Mouse (Mus musculus) gastrocnemius, adult 2 months (tissue): Measurements from ENCODE around the gene Vapb. TPM values are rescaled to one million over a fixed set of nuclear protein-coding genes. Genes with fewer than 3 reads are reported as not detected.
A peak's percentile ranks its signal among the peaks of the same experiment; 100 is the strongest.

Experiments used
- DNase-seq: peaks from one replicate; pipeline ENCODE4 v3.0.0; 2022
- H3K27ac ChIP-seq: fragments of 200-600 bp; 2 replicates; pipeline ENCODE4 v1.8.1; 2022; ENCODE audit warnings: mild to moderate bottlenecking
- H3K4me3 ChIP-seq: fragments of 200-600 bp; 2 replicates; pipeline ENCODE4 v1.8.1; 2022; ENCODE audit warnings: mild to moderate bottlenecking, moderate library complexity
- CTCF ChIP-seq: fragments of 200-600 bp; IDR thresholded peaks from 2 replicates; pipeline ENCODE4 v1.8.1; 2022; ENCODE audit warnings: antibody characterized with exemption, mild to moderate bottlenecking, moderate library complexity
- intact Hi-C: fragments of 180-260 bp; cut with DNase I; formaldehyde crosslinking; loops from one replicate; pipeline ENCODE4 v1.15.1; 2025
- total RNA-seq, 2 experiments: library from RNA; stranded (reverse); gene quantifications; 2 replicates each; pipeline ENCODE4 v1.2.3; 2021

Gene Vapb
- total RNA-seq, 2 experiments from 2014 or later = 159 to 160 TPM

DNA sequence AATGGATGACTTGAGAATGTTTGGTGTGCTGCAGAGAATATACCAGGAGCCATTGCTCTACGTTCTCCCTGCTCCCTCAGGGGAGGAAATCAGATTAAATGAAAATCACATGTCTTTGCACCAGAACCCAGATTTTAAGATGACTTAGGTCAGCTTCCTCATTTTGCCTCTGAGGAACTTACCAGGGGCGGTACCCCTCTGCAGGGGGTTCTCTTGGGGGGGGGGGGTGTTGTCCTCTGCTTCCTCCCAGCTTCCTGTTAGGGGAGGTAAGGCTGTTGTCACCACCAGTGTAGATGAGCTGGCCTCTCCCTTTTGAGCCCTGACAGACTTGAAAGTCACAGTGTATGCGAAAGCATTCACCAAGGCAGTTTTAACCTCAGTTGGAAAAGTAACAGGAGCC is 47.1 kb downstream of the Vapb start:
- Histone ChIP-seq H3K4me3 (no peak overlapping the region), H3K27ac (peak overlapping the region; percentile 31; the same call in 1 of the 2 replicates)
- DNase-seq = no peak
- intact Hi-C loops = no loop called here
- TF ChIP-seq CTCF = no peak

DNA sequence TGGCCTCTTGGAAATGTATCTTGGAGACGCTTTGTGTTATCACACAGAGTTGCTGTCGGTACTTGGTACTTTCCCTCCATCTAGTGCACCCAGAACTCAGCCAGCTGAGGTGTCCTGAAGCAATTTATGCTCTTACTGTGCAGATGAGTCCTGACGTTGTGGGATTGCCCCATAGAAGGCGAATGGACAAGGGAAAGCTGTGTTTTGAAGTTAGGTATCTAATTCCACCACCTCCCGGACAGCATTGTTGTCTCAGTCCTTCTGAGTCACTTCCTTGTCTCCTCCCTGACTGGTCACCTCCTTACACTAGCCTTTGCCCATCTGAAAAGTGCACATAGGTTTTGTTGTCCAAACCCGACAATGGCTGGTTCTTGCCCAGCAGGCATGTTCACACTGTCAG is 47.6 kb downstream of the Vapb start:
- Histone ChIP-seq H3K4me3 (no peak overlapping the region), H3K27ac (peak overlapping the region; percentile 31; the same call in 1 of the 2 replicates)
- no peak for TF ChIP-seq CTCF
- DNase-seq = no peak
- intact Hi-C loops = no loop called here

DNA sequence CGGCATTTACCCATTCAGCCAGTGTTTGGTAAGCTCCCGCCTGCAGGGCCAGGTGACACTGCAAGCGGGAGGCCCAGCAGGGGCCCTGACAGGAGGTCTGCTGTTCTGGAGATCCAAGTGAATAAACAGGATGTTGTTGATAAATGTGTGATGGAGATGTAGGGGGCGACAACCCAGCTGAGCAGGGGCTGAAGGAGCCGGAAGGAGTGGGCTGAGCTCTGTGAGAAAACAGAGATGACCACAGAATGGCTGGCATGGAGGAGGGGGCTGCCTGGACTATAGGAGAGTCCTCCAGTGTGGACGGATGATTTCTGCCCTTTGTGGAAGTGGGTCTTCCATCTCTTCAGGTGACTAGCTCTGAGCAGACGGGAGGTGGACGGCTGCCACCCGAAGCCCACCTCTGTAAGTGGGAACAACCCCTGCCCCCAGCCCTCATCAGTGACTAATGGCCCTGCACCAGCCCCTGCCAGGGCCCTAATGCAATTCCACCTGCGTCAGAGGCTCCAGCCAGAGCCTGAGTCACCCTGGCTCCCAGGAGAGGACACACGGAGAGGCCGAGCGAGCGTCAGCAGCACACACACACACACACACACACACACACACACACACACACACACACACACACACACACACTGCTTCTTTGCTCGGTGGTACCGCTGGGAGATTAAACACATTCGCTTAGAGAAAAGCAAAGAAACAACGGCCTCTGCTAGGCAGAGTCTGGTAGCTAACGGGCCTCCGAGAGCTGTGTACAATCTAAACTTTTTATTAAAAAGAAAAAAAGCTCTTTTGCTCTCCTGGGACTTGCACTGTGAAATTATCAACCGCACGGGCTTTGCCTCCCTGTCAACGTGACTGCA is 52.9 kb downstream of the Vapb start:
- Histone ChIP-seq H3K27ac (peak overlapping the region; percentile 63), H3K4me3 (peak overlapping the region; percentile 48)
- peak; percentile 81 for DNase-seq
- intact Hi-C loops = no loop called here
- no peak for TF ChIP-seq CTCF

DNA sequence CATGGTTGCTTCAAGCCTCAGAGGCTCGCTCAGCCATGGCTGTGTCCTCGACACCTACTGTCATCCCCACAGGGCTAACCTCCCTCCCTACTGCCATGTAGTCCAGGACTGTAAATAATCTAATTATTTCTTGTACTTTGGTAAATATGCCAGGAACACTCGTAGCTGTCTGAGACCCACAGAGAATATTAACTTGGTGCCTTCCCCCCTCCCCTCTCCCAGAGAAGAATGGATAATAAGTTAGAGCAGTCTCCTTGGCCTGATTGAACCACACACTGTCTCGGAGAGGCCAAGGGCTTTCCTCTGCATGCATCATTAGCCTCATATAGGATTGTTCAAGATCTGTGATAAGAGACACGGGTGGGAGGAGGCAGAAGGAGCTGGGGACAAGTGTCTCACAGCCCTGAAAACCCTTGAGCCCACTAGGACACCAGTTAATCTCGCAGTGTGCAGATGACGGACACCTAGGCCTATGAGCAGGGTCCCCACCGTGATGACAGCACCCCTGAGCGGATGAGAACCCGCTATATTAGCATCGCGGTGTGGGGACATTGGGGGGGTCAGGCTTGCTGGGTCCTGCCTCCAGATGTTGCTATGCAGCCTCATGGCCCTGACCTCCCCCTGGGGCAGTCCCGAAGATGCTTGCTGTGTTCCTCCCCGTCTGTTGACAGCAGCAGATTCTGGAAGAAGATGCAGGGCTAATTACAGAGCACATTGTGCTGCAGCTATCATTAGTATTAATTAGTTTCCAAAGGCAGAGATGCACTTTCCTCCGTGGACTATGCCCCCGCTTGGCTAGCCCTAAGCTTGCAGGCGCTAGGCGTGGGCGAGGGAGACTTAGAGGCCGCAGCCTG is 54.8 kb downstream of the Vapb start:
- intact Hi-C loops = no loop called here

DNA sequence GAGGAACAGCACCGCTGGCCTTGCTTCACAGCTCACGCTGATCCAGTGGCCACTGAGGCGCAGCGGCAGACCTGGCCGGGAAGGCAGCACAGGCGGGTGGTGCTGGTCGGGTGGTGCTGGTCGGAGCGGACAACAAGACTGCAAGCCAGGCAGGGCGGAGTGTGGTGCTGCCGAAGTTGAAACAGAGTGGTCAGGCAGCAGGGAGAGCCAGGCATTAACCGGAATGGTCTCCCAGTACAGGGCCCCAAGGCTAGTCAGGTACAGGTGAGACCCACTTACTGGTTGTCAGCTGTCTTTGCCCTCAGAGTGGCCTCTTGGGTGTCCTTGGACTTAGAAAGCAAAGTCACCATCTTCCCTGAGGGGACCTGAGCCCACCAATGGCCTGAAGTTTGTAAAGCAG is 56.7 kb downstream of the Vapb start:
- intact Hi-C loops = no loop called here
- TF ChIP-seq CTCF = no peak
- Histone ChIP-seq H3K4me3 (no peak overlapping the region), H3K27ac (no peak overlapping the region)
- DNase-seq = no peak

More for the DNA sequence above, 54.8 kb downstream of the Vapb start:
- DNase-seq = no peak
- no peak for TF ChIP-seq CTCF
- no peak overlapping the region for H3K27ac ChIP-seq
- H3K4me3 ChIP-seq = no peak overlapping the region

DNA sequence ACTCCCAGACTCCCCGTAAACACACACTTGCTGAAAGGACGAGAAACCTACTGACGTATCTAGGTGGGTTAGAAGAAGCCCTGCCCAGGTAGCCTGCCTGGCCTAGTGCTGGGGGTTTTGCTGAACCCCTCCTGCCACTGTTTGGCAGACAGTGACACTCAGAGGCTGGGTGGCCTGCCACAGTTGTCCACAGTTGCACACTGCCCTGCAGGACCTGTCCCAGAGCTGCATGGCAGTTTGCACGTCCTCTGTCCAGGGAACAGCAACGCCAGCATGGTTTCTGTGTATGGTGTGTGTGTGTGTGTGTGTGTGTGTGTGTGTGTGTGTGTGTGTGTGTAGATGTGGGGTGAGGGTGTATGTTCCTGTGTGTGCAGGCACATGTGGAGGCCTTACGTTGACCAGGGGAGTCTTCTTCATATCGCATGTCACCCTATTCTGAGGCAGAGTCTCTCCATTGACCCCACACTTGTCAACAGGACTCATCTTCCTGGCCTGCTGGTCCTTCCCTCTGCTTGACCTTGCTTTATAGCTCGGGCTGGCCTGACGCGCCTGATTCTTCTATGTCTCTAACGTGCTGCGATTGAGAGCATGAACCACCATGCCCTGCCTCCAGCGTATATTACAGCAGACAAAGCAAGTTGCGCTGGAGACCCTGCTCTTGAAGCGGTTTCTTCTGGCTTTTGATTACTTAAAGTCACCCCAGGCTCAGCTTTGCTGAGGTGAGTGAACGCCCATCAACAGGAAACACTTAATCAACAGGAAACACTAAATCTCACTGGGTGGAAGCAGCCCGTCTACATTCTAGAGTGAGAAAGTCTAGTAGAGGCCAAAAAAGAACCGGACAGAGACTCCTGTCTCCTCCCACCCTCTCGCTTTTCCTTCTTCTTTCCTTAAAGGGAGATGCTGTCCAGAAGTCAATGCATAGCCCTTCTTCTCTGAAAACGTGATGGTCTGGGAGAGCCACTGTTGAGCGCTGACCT is 57.5 kb downstream of the Vapb start:
- intact Hi-C loops = no loop called here
- H3K27ac ChIP-seq = peak overlapping the region; percentile 29
- peak overlapping the region; percentile 28 for H3K4me3 ChIP-seq
- DNase-seq = no peak
- TF ChIP-seq CTCF = no peak

DNA sequence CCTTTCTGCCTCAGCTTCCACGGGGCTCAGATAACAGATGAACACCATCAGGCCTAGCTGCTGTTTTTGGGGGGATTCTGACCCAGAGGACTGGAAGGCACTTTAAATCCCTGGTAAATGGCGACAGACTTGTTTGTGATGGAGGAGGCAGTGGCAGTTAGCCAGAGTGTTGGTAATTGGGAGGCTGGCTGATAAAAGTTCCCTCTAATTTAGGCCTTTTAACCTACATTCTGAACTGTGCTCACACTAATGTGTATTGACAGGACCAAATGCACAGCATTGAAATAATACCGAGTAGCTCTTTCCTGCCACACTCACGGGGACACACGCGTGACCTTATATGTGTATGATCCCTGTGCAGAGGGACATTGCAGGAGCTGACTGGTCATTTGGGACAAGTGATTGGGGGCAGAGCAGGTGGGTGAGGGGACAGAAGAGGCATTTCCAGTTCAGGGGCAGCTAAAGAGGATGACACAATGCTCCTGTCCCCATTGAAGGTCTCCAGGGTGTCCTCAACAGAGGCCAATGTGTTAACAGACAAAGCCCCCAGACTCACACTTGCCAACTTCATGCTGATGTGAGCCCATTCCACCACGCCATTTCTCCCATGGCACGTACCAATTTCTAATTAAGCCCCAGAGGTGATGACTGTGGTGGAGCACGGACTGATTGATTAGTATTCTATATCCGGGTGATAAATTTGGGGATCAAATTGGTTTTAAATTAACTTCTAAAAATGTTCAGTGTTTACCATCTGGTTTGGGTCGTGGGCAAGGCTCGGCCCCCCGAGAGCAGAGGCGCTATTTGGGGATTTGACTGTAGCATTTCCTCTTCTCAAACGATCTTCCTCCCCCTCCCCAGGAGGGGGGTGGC is 58.7 kb downstream of the Vapb start:
- Histone ChIP-seq H3K27ac (0 out of 2 replicates have a peak overlapping the region, but pooled peaks have one; percentile 20), H3K4me3 (no peak overlapping the region)
- TF ChIP-seq CTCF = no peak
- DNase-seq = no peak
- intact Hi-C loops = no loop called here

DNA sequence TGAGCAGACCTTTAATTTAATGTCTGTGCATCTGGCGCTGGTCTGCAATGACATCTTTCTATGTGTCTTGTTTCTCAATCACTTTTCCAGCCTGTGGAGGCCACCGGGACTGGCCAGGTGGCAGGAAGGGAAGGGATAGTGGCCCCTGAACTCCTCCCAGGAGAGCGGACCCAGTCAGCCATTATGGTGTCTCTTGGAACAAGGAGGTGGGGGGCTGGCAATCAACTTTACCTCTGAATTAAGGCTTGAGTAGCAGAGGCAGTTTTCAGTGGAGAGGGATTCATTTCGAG is 59.3 kb downstream of the Vapb start:
- DNase-seq = no peak
- no peak for TF ChIP-seq CTCF
- intact Hi-C loops = no loop called here

DNA sequence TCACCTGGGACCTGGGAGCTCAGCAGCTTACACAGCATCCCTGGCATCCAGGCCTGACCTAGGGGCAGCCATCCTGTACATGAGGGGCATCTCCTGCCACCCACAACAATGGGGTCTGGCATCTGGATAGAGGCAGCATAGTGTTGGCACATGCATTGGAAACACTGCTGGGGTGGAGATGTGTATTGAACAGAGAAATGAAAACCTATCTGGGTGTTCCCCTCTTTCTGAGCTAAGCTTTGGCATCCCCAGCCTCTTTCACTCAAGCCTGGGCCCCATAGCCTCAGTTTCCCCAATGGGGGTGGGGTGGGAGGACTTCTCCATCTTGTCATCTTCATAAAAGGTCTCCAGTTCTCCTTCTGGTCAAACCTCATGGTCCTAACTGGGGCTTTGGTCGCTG is 62.2 kb downstream of the Vapb start:
- TF ChIP-seq CTCF = no peak
- intact Hi-C loops = no loop called here
- Histone ChIP-seq H3K4me3 (no peak overlapping the region), H3K27ac (no peak overlapping the region)
- no peak for DNase-seq

More for the DNA sequence above, 59.3 kb downstream of the Vapb start:
- Histone ChIP-seq H3K27ac (no peak overlapping the region), H3K4me3 (no peak overlapping the region)

DNA sequence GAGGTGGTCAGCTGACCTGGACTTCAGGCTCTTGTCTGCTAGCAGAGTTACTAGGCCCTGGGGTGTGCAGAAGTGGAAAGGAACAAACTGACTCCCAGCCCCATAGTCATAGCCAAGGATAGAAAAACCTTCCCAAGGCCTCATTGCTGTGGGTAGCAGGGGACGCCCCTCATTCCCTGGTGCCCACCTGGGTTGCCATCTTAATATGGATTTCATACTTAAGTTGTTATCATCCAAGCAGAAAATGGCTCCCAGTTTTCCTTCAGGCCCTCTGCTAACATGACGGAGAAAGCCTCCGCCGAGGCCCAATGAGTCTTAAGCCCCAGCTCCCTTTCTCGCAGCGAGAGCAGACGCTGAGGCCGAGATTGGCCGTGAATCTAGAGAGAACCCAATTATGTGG is 63.3 kb downstream of the Vapb start:
- no peak for TF ChIP-seq CTCF

DNA sequence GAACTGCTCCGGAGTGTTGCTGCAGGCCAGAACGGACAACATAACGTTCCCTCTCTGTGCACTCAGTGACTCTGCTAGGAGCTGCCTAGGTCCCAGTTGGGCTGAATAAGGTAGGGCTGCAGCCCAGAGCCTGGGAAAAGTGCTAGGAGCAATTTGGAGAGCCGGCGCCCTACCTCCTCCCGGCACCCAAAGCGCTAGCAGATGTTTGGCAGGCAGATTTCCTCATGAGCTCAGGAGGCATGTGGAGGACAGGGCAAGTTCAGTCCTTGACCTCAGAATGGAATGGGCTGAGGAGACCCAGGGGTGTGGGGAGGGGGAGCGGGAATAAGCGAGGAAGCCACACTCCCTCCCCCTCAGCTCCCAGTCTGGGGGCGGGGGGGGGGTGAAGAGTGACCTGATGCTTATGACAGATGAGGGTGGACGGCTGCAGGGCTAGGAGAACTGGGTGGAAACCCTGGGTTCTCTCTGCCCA is 64.1 kb downstream of the Vapb start:
- intact Hi-C loops = loop anchor here (10.0 kb wide), 1 partner anchor 273 kb away; the partner anchor contains the start of gene Stx16
- H3K27ac ChIP-seq = peak overlapping the region; percentile 59
- no peak for TF ChIP-seq CTCF
- peak; percentile 82 for DNase-seq
- no peak overlapping the region for H3K4me3 ChIP-seq

More for the DNA sequence above, 63.3 kb downstream of the Vapb start:
- H3K4me3 ChIP-seq = no peak overlapping the region
- no peak for DNase-seq
- no peak overlapping the region for H3K27ac ChIP-seq
- intact Hi-C loops = loop anchor here (10.0 kb wide), 1 partner anchor 274 kb away; the partner anchor contains the start of gene Stx16
